Mouse (Mus musculus): Measurements from ENCODE around the gene Mat2a. TPM values are rescaled to one million over a fixed set of nuclear protein-coding genes. Genes with fewer than 3 reads are reported as not detected.
"Not testable (repeated sequence)": the region's sequence is repeated elsewhere in the genome, so short reads cannot be mapped to it uniquely, and the experiment has no call there.

Mat2a gene
- 100 to 1,000 TPM; 186 to 194 TPM for total RNA-seq (2021)
- long read RNA-seq, experiment 1, transcript Mat2a-201 (9 exons, 2,804 nt), result major isoform, 162 of 257 reads
- long read RNA-seq, experiment 1, transcript Mat2a-202 (8 exons, 3,387 nt), result minor isoform, 73 of 257 reads
- long read RNA-seq, experiment 1, partial matches to known transcripts, result 15 of 257 reads
- long read RNA-seq, experiment 1, other reads (novel, unspliced or antisense), result 7 of 257 reads
- long read RNA-seq, experiment 2, transcript Mat2a-201 (9 exons, 2,804 nt), result major isoform, 154 of 307 reads
- long read RNA-seq, experiment 2, transcript Mat2a-202 (8 exons, 3,387 nt), result minor isoform, 123 of 307 reads
- long read RNA-seq, experiment 2, partial matches to known transcripts, result 11 of 307 reads
- long read RNA-seq, experiment 2, other reads (novel, unspliced or antisense), result 18 of 307 reads

GRCm38 (mm10) chr6:72439355-72440185, at the start of gene Mat2a:
TSS of gene Mat2a (minus strand) at chr6:72439558.
- H3K27ac ChIP-seq, result peak within 1 kb of the TSS; percentile 100
- peak; percentile 82 for TF ChIP-seq CTCF (IDR thresholded peaks at IDR 0.05)
- peak; percentile 96 to 97 for DNase-seq (ENCODE audit: extremely low spot score in 1 of 2, low spot score in 2 of 2)
- intact Hi-C loops (cut with DNase I), result loop anchor here (1.0 kb wide), 2 partner anchors 73 to 95 kb away; no protein-coding TSS in a partner anchor
- peak within 1 kb of the TSS; percentile 92 for H3K4me3 ChIP-seq

DNA sequence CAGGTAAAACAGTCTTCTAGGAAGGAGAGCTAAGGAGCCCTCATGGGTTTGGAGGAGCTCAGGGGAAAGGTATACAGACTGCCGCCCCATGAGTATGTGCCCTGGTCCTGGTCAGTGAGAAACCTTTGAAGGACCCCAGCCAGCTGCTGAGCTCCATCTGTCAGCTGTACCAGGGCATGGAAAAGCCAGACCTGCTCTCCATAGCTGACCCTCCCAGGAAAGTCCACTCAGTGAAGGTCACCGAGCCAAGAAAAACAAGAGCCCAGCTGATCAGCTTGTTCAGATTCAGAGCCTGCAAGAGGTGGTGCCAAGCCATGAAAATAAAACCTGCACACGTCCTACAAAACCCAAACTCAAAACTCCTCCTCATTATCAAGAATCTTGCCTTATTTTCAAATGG, 49.5 kb upstream of the Mat2a start:
- TF ChIP-seq CTCF (IDR thresholded peaks at IDR 0.05), result no peak
- Histone ChIP-seq H3K4me3 (no peak overlapping the region), H3K27ac (no peak overlapping the region)
- intact Hi-C loops (cut with DNase I), result no loop called here
- no peak for DNase-seq (ENCODE audit: extremely low spot score in 1 of 2, low spot score in 2 of 2)

- DNase-seq (ENCODE audit: extremely low spot score in 1 of 2, low spot score in 2 of 2), result no peak
- Histone ChIP-seq H3K4me3 (no peak overlapping the region), H3K27ac (no peak overlapping the region)
- TF ChIP-seq CTCF (IDR thresholded peaks at IDR 0.05), result no peak
- intact Hi-C loops (cut with DNase I), result no loop called here
Observed at GRCm38 (mm10) chr6:72487282-72487681, 47.9 kb upstream of the Mat2a start.

GRCm38 (mm10) chr6:72486307-72486706, 46.9 kb upstream of the Mat2a start:
- intact Hi-C loops (cut with DNase I), result no loop called here
- Histone ChIP-seq H3K4me3 (no peak overlapping the region), H3K27ac (no peak overlapping the region)
- DNase-seq (ENCODE audit: extremely low spot score in 1 of 2, low spot score in 2 of 2), result no peak
- no peak for TF ChIP-seq CTCF (IDR thresholded peaks at IDR 0.05)

DNA sequence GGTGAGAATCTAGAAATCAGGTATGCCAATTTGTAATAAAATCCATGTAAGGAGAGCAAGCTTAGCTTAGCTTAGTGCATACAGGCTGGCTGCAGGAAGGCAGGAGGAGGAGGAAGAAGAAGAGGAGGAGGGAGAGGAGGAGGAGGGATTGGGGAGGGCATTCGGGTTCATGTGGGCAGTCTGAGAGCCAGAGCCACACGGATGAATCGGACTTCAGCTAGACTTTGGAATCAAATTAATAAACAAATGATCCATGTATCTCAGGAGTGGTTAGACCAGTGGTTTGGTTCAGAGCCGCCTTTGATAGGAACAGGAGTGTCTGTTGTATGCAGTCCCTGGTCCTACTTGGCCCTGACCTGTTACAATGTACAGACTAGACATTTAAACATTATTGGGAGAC, 45.5 kb upstream of the Mat2a start:
- no peak for DNase-seq (ENCODE audit: extremely low spot score in 1 of 2, low spot score in 2 of 2)
- Histone ChIP-seq H3K27ac (no peak overlapping the region), H3K4me3 (no peak overlapping the region)
- TF ChIP-seq CTCF (IDR thresholded peaks at IDR 0.05), result no peak
- intact Hi-C loops (cut with DNase I), result no loop called here

DNA sequence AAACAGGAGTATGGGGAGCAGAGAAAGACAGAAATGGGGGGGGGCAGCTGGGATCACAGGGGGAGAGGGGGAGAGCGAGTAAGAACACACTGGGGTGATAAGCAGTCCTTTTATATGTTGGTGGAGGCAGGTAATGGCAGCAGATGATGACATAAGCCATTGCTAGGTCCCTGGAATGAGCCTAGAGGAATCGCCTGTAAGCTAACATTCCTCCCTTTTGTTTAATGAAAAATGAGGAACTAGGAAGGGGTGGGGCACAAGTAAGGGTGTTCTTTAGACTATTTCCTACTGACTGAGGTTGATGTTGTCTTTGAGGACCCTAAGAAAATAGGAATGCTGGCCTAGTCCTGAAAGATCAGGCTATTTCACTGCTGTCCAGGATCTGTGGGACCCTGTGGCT, 42.8 kb upstream of the Mat2a start:
- intact Hi-C loops (cut with DNase I), result no loop called here
- Histone ChIP-seq H3K4me3 (no peak overlapping the region), H3K27ac (no peak overlapping the region)
- no peak for TF ChIP-seq CTCF (IDR thresholded peaks at IDR 0.05)
- DNase-seq (ENCODE audit: extremely low spot score in 1 of 2, low spot score in 2 of 2), result no peak

GRCm38 (mm10) chr6:72480422-72480702, 41.0 kb upstream of the Mat2a start:
- Histone ChIP-seq H3K27ac (no peak overlapping the region), H3K4me3 (no peak overlapping the region)
- DNase-seq (ENCODE audit: extremely low spot score in 1 of 2, low spot score in 2 of 2), result no peak
- no peak for TF ChIP-seq CTCF (IDR thresholded peaks at IDR 0.05)
- intact Hi-C loops (cut with DNase I), result no loop called here

GRCm38 (mm10) chr6:72479645-72480421, 40.5 kb upstream of the Mat2a start:
- intact Hi-C loops (cut with DNase I), result no loop called here
- DNase-seq (ENCODE audit: extremely low spot score in 1 of 2, low spot score in 2 of 2), result no peak
- H3K27ac ChIP-seq, result no peak overlapping the region
- H3K4me3 ChIP-seq, result no peak overlapping the region
- TF ChIP-seq CTCF (IDR thresholded peaks at IDR 0.05), result no peak

GRCm38 (mm10) chr6:72478691-72479090, 39.3 kb upstream of the Mat2a start:
- H3K27ac ChIP-seq; DNase-seq (ENCODE audit: extremely low spot score in 1 of 2, low spot score in 2 of 2); intact Hi-C loops (cut with DNase I); H3K4me3 ChIP-seq: not testable (repeated sequence)

- intact Hi-C loops (cut with DNase I), result no loop called here
- no peak for DNase-seq (ENCODE audit: extremely low spot score in 1 of 2, low spot score in 2 of 2)
- TF ChIP-seq CTCF (IDR thresholded peaks at IDR 0.05), result no peak
- H3K27ac ChIP-seq, result no peak overlapping the region
- no peak overlapping the region for H3K4me3 ChIP-seq
Observed at GRCm38 (mm10) chr6:72477621-72478020, 38.3 kb upstream of the Mat2a start.

GRCm38 (mm10) chr6:72476836-72477235, 37.5 kb upstream of the Mat2a start:
- Histone ChIP-seq H3K27ac (no peak overlapping the region), H3K4me3 (no peak overlapping the region)
- DNase-seq (ENCODE audit: extremely low spot score in 1 of 2, low spot score in 2 of 2), result no peak
- intact Hi-C loops (cut with DNase I), result no loop called here
- TF ChIP-seq CTCF (IDR thresholded peaks at IDR 0.05), result no peak

All from left cerebral cortex, adult 2 months (tissue).